Mouse (Mus musculus): ENCODE data around the gene Bax.
"Not testable (repeated sequence)": the region's sequence is repeated elsewhere in the genome, so short reads cannot be mapped to it uniquely, and the experiment has no call there.

Gene Bax

DNA sequence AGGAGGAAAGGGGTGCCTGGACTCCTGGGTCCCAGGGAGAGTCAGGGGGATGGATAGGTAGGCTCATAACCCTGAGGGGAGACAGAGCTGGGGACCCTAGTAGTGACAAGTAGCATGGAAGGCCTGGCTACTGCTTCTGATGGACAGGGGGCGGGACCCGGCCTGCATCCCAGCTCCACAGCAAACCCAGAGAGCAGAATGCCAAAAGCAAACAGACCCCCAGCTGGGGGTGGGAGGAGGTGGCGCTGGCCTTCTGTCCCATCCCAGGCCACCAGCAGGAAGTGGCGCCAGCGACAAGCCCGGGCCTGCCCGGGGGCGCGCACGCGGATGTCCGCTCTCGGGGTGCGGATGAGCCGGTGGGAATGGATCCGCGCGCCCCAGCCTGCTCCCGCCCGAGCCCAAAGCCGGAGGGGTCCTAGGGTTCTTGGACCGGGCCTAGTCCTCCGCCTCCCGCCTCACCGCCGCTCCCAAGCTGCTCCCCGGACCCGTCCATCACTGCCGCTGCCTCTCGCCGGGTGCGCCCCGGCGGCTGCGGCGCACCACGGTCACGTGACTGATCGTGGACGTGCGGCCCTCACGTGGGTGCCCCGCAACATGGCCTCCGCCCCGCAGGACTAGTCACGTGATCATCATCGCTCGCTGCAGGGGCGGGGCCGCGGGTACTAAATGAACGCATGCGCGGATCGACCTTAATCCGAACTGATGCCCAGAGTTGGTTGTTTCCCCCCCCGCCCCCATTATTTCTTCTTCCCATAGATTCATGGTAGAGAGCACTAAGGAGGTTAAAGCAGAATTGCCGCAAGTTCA lies at the start of gene Bax:
TSS of gene Bax (minus strand) at position 616 of the 807 bp plus-strand sequence.
- DNase-seq, result peak; percentile 95

DNA sequence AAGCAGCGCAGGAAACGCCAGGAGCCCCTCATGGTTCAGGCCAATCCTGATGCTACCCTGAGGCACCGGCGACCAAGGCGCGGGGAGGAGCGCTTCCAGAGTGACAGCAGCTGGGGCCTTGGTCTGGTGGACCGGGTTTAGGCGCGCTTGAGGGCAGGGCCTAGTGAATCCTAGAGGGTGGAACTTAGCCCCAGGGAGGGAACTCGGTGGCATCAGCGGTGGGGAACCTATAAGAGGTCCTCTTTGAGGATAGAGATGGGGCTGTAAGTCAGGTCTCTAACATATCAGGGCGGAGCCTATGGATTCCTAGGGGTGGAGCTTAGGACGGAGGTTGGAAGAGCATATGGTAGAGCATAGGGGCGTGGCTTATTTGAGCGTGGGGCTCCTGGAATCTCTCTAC lies 48.7 kb upstream of the Bax start:
- DNase-seq, result no peak

GRCm38 (mm10) chr7:45514411-45514810 lies 47.7 kb upstream of the Bax start:
- DNase-seq, result no peak

GRCm38 (mm10) chr7:45509912-45510787 lies 43.5 kb upstream of the Bax start, which contains the start of gene Nucb1:
Nucb1 (minus strand) TSS chr7:45510406.
- peak; percentile 87 for DNase-seq

- DNase-seq, result no peak
These were observed 42.6 kb upstream of the Bax start for GRCm38 (mm10) chr7:45509181-45509882.

DNA sequence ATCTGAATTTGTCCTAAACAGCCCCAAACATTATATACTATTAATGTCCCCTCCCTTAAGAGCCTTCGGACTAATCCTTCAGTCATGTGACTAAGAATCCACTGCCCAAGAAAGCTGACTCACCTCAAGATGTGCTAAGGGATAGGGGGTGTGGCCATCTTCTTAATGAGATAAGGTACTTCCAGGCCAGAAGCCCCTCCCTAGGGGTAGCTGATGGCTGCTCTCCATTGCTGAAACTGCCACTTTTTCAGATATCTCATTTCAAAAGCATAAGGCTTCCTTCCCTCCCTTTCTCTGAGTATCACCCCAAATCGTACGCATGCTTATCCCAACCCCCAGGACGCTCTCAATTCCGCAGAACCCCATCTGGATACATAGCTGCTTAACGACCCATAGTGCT lies 41.9 kb upstream of the Bax start:
- no peak for DNase-seq

DNA sequence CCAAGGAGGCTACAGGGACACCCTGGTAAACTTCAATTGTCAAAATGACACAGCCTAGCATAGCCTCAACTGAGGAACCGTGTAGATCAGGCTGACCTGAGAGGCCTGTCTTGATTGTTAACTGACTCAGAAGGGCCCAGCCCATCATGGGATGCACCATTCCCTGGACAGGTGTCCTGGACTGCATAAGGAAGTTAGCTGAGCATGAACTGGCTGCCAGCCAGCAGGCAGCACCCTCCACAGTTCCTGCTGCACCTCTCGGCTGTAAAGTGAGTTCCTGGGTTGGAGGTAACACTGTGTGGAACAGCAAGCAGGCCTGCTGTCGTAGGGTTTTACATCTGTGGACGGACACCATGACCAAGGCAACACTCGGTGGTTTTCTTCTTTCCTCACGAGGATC lies 40.9 kb upstream of the Bax start:
- no peak for DNase-seq

DNA sequence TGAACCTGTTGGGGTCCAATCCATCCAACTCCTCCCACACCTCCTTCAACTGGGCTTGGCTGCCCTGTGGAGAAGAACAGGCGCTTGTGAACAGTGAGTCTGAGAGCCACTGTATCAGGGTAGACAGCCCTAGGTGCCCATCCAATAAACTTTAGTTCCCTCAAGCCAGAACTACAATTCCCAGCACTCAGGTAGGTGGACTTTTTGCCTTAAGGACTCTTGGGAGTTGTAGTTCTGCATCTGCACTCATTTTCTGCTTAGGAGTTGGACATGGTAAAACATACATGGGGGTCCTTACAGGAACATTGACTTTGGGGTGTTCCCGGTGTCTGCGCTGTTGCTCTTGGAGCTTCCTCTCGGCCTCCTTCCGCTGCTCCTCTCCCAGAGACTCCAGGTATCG lies 31.7 kb upstream of the Bax start:
- no peak for DNase-seq

GRCm38 (mm10) chr7:45494548-45494947 lies 27.9 kb upstream of the Bax start:
- no peak for DNase-seq

DNA sequence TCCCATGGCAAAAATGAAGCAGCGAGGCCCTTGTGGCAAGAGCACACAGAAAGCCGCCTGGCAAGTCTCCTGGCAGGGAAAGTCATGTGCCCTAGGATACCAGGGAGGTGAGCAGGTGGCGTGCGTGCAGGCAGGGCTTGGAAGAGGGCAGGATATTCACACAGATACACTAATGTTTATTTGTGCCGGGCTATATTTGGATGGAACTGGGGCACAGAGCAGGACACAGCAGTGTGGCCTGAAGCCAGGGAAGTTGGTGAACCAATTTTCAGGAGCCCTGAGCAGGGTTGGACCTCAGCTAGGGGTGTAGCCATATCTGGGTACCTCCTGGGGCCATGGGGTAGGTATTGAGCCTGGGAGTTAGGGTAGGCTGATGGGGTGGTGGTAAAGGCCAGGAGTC lies 26.3 kb upstream of the Bax start:
- no peak for DNase-seq

DNA sequence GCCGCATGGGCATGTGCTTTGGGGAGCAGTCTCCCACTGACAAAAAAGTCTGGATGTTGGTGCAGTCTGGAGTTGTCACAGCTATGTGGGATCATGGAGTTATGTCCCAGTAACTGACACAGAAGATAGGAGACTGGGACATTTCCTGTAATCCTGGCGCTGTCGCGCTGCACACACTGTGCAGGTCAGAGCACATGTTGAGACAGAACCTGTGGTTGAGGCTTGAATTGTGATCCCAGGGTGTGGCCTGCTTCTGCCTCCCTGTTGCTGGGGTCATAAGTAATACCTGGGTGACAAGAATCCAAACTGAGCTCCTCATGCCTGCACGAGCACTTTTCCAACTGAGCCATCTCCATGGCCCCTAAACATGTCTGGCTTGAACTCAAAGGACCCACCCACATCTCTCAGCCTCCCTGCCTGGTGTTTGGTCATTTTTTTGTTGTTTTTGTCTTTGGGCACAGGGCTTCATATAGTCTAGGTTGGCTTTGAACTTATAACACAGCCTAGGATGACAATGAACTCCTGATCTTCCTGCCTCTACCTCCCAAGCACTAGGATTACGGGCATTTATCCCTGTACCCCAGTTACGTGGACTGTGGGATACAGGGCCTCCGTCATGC lies 25.6 kb upstream of the Bax start:
- DNase-seq, result no peak

- no peak for DNase-seq
These were observed 24.6 kb upstream of the Bax start for GRCm38 (mm10) chr7:45491264-45491663.

- DNase-seq, result no peak
These were observed 24.1 kb upstream of the Bax start for GRCm38 (mm10) chr7:45490822-45491221.

DNA sequence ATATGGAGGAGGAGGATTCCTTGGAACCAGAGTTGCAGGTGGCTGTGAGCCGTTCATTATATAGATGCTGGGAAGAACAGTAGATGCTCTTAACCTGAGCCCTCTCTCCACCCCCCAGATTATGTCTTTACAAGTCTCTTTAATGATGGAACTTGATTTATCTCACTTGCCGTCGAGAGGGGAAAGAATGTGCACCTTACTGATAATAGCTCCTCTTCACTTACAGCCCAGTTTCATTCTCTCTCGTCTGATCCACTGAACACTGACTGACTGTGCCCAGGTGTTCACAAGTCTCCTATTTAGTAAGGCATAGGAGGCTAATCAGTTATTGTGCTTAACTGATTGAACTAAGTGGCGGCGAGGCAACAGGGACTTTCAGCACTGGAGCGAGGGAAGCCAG lies 22.9 kb upstream of the Bax start:
- DNase-seq, result no peak

GRCm38 (mm10) chr7:45488293-45489204 lies 21.9 kb upstream of the Bax start, which contains the start of gene Dhdh:
Dhdh (minus strand) TSS chr7:45488805.
- DNase-seq, result peak; percentile 36

DNA sequence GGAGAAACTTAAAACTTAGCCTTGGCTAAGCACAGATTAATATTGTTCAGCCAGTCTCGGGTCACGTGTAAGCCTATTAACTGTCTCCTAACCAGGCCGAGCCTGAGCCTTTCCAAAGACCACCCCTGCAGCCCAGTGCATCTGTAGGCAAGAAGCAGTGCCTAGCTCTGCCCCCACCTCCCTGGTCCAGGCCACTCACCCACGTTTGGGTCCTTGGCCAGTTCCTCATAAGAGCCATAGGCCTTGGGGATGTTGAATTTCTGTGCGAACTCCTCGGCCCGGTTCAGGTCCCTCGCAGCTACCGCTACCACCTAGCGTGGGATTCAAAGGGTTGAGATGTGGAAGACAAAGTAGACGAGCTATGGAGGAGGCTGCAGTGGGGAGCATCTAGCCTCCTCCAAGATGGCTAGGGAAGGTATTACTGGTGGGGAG lies 21.2 kb upstream of the Bax start:
- no peak for DNase-seq

GRCm38 (mm10) chr7:45486761-45487415 lies 20.2 kb upstream of the Bax start, which contains the start of gene Gm45808:
Gm45808 (minus strand) TSS chr7:45486811.
- no peak for DNase-seq

DNA sequence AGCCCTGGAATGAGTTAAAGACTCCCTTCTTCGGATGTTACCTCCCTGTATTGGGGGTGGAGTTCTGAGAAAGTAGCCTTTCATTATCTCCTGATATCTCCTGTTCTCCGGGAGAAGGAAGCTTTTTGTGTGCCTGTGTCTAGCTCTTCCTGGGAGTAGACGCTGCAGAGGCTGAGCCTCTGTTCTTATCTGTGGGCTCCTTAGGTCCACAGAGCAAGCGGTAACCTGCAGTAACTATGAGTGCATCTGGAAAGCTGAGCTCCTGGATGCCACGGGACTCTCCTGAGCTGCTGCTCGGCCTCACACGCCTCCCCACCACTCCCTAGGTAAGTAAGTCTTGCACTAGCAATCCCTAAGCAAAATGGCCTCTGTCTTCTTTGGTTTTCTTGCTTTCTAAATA lies 19.5 kb upstream of the Bax start:
- DNase-seq, result no peak

GRCm38 (mm10) chr7:45484985-45485384 lies 18.3 kb upstream of the Bax start:
- DNase-seq, result not testable (repeated sequence)

- DNase-seq, result no peak
These were observed 15.5 kb upstream of the Bax start for GRCm38 (mm10) chr7:45482166-45482565.

DNA sequence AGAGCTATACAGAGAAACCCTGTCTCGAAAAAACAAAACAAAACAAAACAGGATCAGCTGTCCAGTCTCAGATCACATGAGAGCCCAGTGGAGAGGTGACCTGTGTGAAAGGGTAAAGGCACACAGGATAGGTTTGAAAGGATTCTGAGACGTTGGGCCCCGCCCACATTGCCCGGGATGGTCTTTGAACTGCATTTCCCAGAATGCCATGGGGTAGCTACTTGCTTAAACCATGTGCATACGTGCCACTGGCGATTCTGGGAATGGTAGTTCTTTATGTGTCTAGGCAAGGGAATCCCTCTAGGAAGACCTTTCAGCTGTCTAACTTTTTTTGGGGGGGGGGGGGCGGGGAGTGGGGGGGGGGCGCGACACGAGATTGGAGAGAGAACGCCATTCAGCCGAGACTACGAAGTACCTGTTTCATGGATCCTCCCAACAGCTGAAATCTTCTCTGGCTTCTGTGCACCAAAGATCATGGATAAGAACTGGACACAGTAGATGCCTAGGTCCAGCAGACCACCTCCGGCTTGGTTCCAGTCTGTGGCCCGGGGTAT lies 14.8 kb upstream of the Bax start, which contains the start of gene Tulp2:
TSS of gene Tulp2 (plus strand) at position 504 of the 554 bp plus-strand sequence.
- DNase-seq, result peak; percentile 45

Measured in right cerebral cortex, postnatal 25 days (tissue).